Mouse (Mus musculus) kidney, postnatal 10 days (tissue): ENCODE results near the gene Hoxa1.

Experiments used
- DNase-seq: peaks from one replicate; pipeline ENCODE4 v3.0.0; 2021; ENCODE audit warnings: mixed read lengths

Hoxa1 gene

GRCm38 (mm10) chr6:52170166-52170897 lies 12.2 kb upstream of the Hoxa1 start:
- peak; percentile 74 for DNase-seq

GRCm38 (mm10) chr6:52169499-52170165 lies 11.5 kb upstream of the Hoxa1 start:
- peak; percentile 43 for DNase-seq

GRCm38 (mm10) chr6:52168191-52169055 lies 10.3 kb upstream of the Hoxa1 start:
- peak; percentile 73 for DNase-seq

GRCm38 (mm10) chr6:52167736-52168161 lies 9.6 kb upstream of the Hoxa1 start:
- DNase-seq, result no peak

GRCm38 (mm10) chr6:52167176-52167575 lies 9.1 kb upstream of the Hoxa1 start:
- DNase-seq, result no peak

GRCm38 (mm10) chr6:52166431-52167077 lies 8.4 kb upstream of the Hoxa1 start:
- DNase-seq, result peak; percentile 38

GRCm38 (mm10) chr6:52165441-52166370 lies 7.6 kb upstream of the Hoxa1 start:
- DNase-seq, result peak; percentile 68

GRCm38 (mm10) chr6:52164626-52165440 lies 6.7 kb upstream of the Hoxa1 start, which contains the start of gene Hoxa2:
TSS of gene Hoxa2 (minus strand) at chr6:52164831.
- peak; percentile 68 for DNase-seq

- peak; percentile 63 for DNase-seq
Observed at GRCm38 (mm10) chr6:52164051-52164625, 6.0 kb upstream of the Hoxa1 start.

- DNase-seq, result peak; percentile 53
Observed at GRCm38 (mm10) chr6:52163366-52164031, 5.4 kb upstream of the Hoxa1 start.

GRCm38 (mm10) chr6:52162611-52163365 lies 4.7 kb upstream of the Hoxa1 start:
- DNase-seq, result peak; percentile 23

- peak; percentile 38 for DNase-seq
Observed at GRCm38 (mm10) chr6:52162093-52162380, 3.9 kb upstream of the Hoxa1 start.

- DNase-seq, result peak; percentile 57
Observed at GRCm38 (mm10) chr6:52161336-52162092, 3.4 kb upstream of the Hoxa1 start.

GRCm38 (mm10) chr6:52160511-52161335 lies 2.6 kb upstream of the Hoxa1 start:
- DNase-seq, result peak; percentile 85

- DNase-seq, result peak; percentile 58
Observed at GRCm38 (mm10) chr6:52159979-52160378, 1.9 kb upstream of the Hoxa1 start.

- DNase-seq, result peak; percentile 69
Observed at GRCm38 (mm10) chr6:52159164-52159761, 1.1 kb upstream of the Hoxa1 start.
